Mouse (Mus musculus): ENCODE measurements around the gene C8b.

- TF ChIP-seq CTCF (IDR thresholded peaks at IDR 0.05; ENCODE audit: low read depth, low read length), result no peak
- TF ChIP-seq POLR2A (IDR thresholded peaks at IDR 0.05; ENCODE audit: extremely low read depth, insufficient read depth, low read length), result no peak
Measured at GRCm38 (mm10) chr4:104746500-104746899, 19.6 kb upstream of the C8b start.

All from liver, adult 2 months (tissue).